Mouse (Mus musculus): ENCODE data around the gene Gm12845. TPM values are rescaled to one million over a fixed set of nuclear protein-coding genes. Genes with fewer than 3 reads are reported as not detected.

Gene Gm12845
- polyA plus RNA-seq (2014; fragmentation: Nextera tagmentation; extraction: Ambion mirVana): not detected in 2 replicates

DNA sequence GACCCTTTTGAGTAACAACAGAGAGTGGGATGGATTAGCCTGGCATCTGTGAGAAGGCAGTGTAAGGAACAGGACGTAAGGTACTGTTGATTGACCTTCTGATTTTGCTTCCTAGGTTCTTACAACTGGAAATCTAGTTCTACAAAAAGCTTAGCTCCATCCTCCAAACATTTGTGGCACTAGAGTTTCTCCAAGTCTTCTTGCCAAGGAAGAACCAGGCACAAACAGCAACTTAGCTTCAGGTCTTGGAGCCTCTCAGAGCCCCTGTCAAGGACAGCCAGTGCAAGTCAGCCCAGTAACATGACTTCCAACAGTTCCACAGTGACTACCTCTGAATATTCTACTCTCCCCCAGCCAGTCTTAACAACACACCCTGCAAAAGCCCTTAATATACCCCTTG, at the start of gene Gm12845:
Gene Gm12845 (plus strand): TSS at position 301 of the 400 bp plus-strand sequence.
- H3K27ac ChIP-seq (ENCODE audit: low read depth, low read length): no peak within 1 kb of the TSS
- 80% methylated on average over 1 of the region's 1 CpGs for WGBS
- no peaks in the 10 kb centered on the region for H3K27me3 ChIP-seq (ENCODE audit: control insufficient read depth, insufficient read depth, low read length)
- H3K36me3 ChIP-seq (ENCODE audit: control insufficient read depth, insufficient read depth, low read length): no peaks in the 10 kb centered on the region
- no peak within 1 kb of the TSS for H3K9ac ChIP-seq (ENCODE audit: low read length)
- H3K4me2 ChIP-seq (ENCODE audit: low read depth, low read length, severe bottlenecking): no peak within 1 kb of the TSS
- H3K9me3 ChIP-seq (ENCODE audit: control insufficient read depth, low read length): no peaks in the 10 kb centered on the region
- no peak within 1 kb of the TSS for H3K4me3 ChIP-seq (ENCODE audit: low read depth, low read length)
- ATAC-seq (replicated peaks; ENCODE audit: low FRiP score) (no peak), DNase-seq (ENCODE audit: low spot score) (no peak)
- no peaks in the 10 kb centered on the region for H3K4me1 ChIP-seq (replicated peaks; ENCODE audit: control insufficient read depth, insufficient read depth, low read length)

- Histone ChIP-seq H3K27me3 (ENCODE audit: control insufficient read depth, insufficient read depth, low read length) (no peaks in the 10 kb centered on the region), H3K9ac (ENCODE audit: low read length) (no peak overlapping the region), H3K27ac (ENCODE audit: low read depth, low read length) (no peak overlapping the region)
Observed at GRCm38 (mm10) chr4:117676903-117677302, 47.3 kb upstream of the Gm12845 start.

GRCm38 (mm10) chr4:117680963-117681362, 43.2 kb upstream of the Gm12845 start:
- Histone ChIP-seq H3K36me3 (ENCODE audit: control insufficient read depth, insufficient read depth, low read length) (peaks cover 2% of the 10 kb centered on the region; the same call in 1 of the 2 replicates), H3K4me1 (replicated peaks; ENCODE audit: control insufficient read depth, insufficient read depth, low read length) (peaks cover 3% of the 10 kb centered on the region; the same call in 1 of the 2 replicates), H3K9me3 (ENCODE audit: control insufficient read depth, low read length) (no peaks in the 10 kb centered on the region), H3K4me3 (ENCODE audit: low read depth, low read length) (peak overlapping the region; percentile 79; the same call in 1 of the 2 replicates), H3K9ac (ENCODE audit: low read length) (no peak overlapping the region), H3K27ac (ENCODE audit: low read depth, low read length) (no peak overlapping the region), H3K27me3 (ENCODE audit: control insufficient read depth, insufficient read depth, low read length) (no peaks in the 10 kb centered on the region), H3K4me2 (ENCODE audit: low read depth, low read length, severe bottlenecking) (peak overlapping the region; percentile 76)
- DNase-seq (ENCODE audit: low spot score) (no peak), ATAC-seq (replicated peaks; ENCODE audit: low FRiP score) (no peak)
- WGBS: 77% methylated on average over 6 of the region's 6 CpGs

More at GRCm38 (mm10) chr4:117676903-117677302, 47.3 kb upstream of the Gm12845 start:
- Histone ChIP-seq H3K4me1 (replicated peaks; ENCODE audit: control insufficient read depth, insufficient read depth, low read length) (peaks cover 3% of the 10 kb centered on the region; the same call in 1 of the 2 replicates), H3K9me3 (ENCODE audit: control insufficient read depth, low read length) (no peaks in the 10 kb centered on the region), H3K4me2 (ENCODE audit: low read depth, low read length, severe bottlenecking) (no peak overlapping the region), H3K4me3 (ENCODE audit: low read depth, low read length) (no peak overlapping the region), H3K36me3 (ENCODE audit: control insufficient read depth, insufficient read depth, low read length) (peaks cover 18% of the 10 kb centered on the region)
- ATAC-seq (replicated peaks; ENCODE audit: low FRiP score) (peak; percentile 53), DNase-seq (ENCODE audit: low spot score) (peak; percentile 86)
- 24% methylated on average over 3 of the region's 3 CpGs for WGBS

GRCm38 (mm10) chr4:117681931-117682461, 42.2 kb upstream of the Gm12845 start, which contains the start of gene Dmap1:
Gene Dmap1 (minus strand): TSS chr4:117682273.
- no peak within 1 kb of the TSS for H3K27ac ChIP-seq (ENCODE audit: low read depth, low read length)
- WGBS: under 1% methylated on average over 33 of the region's 33 CpGs
- DNase-seq (ENCODE audit: low spot score) (peak; percentile 92), ATAC-seq (replicated peaks; ENCODE audit: low FRiP score) (peak; percentile 87)
- H3K27me3 ChIP-seq (ENCODE audit: control insufficient read depth, insufficient read depth, low read length): no peaks in the 10 kb centered on the region
- peak within 1 kb of the TSS; percentile 69 for H3K9ac ChIP-seq (ENCODE audit: low read length)
- H3K4me1 ChIP-seq (replicated peaks; ENCODE audit: control insufficient read depth, insufficient read depth, low read length): peaks cover 3% of the 10 kb centered on the region; the same call in 1 of the 2 replicates
- H3K4me3 ChIP-seq (ENCODE audit: low read depth, low read length): peak within 1 kb of the TSS; percentile 79
- peak within 1 kb of the TSS; percentile 76 for H3K4me2 ChIP-seq (ENCODE audit: low read depth, low read length, severe bottlenecking)
- no peaks in the 10 kb centered on the region for H3K36me3 ChIP-seq (ENCODE audit: control insufficient read depth, insufficient read depth, low read length)
- H3K9me3 ChIP-seq (ENCODE audit: control insufficient read depth, low read length): no peaks in the 10 kb centered on the region

- Histone ChIP-seq H3K36me3 (ENCODE audit: control insufficient read depth, insufficient read depth, low read length) (no peaks in the 10 kb centered on the region), H3K9me3 (ENCODE audit: control insufficient read depth, low read length) (no peaks in the 10 kb centered on the region), H3K27me3 (ENCODE audit: control insufficient read depth, insufficient read depth, low read length) (no peaks in the 10 kb centered on the region), H3K4me1 (replicated peaks; ENCODE audit: control insufficient read depth, insufficient read depth, low read length) (peaks cover 3% of the 10 kb centered on the region; the same call in 1 of the 2 replicates), H3K27ac (ENCODE audit: low read depth, low read length) (no peak overlapping the region), H3K4me3 (ENCODE audit: low read depth, low read length) (peak overlapping the region; percentile 79), H3K9ac (ENCODE audit: low read length) (peak overlapping the region; percentile 69; the same call in 1 of the 2 replicates), H3K4me2 (ENCODE audit: low read depth, low read length, severe bottlenecking) (peak overlapping the region; percentile 76)
- peak; percentile 53; the same call in 1 of the 2 replicates for ATAC-seq (replicated peaks; ENCODE audit: low FRiP score)
- DNase-seq (ENCODE audit: low spot score): no peak
Observed at GRCm38 (mm10) chr4:117682463-117682862, 41.7 kb upstream of the Gm12845 start.

DNA sequence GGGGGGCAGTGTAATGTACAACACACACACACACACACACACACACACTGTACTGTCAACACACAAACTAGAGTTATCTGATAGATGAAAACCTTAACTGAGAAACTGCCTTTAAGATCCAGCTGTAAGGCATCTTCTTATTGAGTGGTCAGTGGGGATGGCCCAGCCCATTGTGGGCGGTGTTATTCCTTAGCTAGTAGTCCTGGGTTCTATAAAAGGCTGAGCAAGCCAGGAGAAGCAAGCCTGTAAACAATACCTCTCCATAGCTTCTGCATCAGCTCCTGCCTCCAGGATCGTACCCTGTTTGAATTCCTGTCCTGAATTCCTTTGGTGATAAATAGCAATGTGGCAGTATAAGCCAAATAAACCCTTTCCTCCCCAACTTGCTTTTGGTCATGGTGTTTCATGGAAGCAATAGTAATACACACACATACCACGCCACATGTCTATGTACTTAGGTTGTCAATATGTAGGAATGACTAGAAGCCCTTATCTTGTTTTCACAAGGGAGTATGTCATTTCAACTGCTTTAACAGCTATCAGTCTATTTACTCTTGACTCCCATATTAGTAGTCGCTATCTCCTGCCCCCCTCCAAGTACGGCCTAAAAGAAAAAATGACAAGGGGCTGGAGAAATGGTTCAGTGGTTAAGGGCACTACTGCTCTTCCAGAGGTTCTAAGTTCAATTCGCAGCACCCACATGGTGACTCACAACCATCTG, 41.0 kb upstream of the Gm12845 start:
- DNase-seq (ENCODE audit: low spot score) (no peak), ATAC-seq (replicated peaks; ENCODE audit: low FRiP score) (no peak)
- Histone ChIP-seq H3K4me3 (ENCODE audit: low read depth, low read length) (no peak overlapping the region), H3K4me1 (replicated peaks; ENCODE audit: control insufficient read depth, insufficient read depth, low read length) (peaks cover 3% of the 10 kb centered on the region; the same call in 1 of the 2 replicates), H3K9ac (ENCODE audit: low read length) (no peak overlapping the region), H3K27ac (ENCODE audit: low read depth, low read length) (no peak overlapping the region), H3K36me3 (ENCODE audit: control insufficient read depth, insufficient read depth, low read length) (no peaks in the 10 kb centered on the region), H3K4me2 (ENCODE audit: low read depth, low read length, severe bottlenecking) (no peak overlapping the region), H3K27me3 (ENCODE audit: control insufficient read depth, insufficient read depth, low read length) (no peaks in the 10 kb centered on the region), H3K9me3 (ENCODE audit: control insufficient read depth, low read length) (no peaks in the 10 kb centered on the region)
- 84% methylated on average over 6 of the region's 6 CpGs for WGBS

GRCm38 (mm10) chr4:117686354-117686753, 37.9 kb upstream of the Gm12845 start:
- no peaks in the 10 kb centered on the region for H3K27me3 ChIP-seq (ENCODE audit: control insufficient read depth, insufficient read depth, low read length)
- WGBS: 92% methylated on average over 4 of the region's 4 CpGs
- H3K36me3 ChIP-seq (ENCODE audit: control insufficient read depth, insufficient read depth, low read length): no peaks in the 10 kb centered on the region
- no peak overlapping the region for H3K4me2 ChIP-seq (ENCODE audit: low read depth, low read length, severe bottlenecking)
- no peak overlapping the region for H3K9ac ChIP-seq (ENCODE audit: low read length)
- no peaks in the 10 kb centered on the region for H3K9me3 ChIP-seq (ENCODE audit: control insufficient read depth, low read length)
- peaks cover 2% of the 10 kb centered on the region; the same call in 1 of the 2 replicates for H3K4me1 ChIP-seq (replicated peaks; ENCODE audit: control insufficient read depth, insufficient read depth, low read length)
- no peak overlapping the region for H3K4me3 ChIP-seq (ENCODE audit: low read depth, low read length)
- H3K27ac ChIP-seq (ENCODE audit: low read depth, low read length): no peak overlapping the region
- DNase-seq (ENCODE audit: low spot score) (no peak), ATAC-seq (replicated peaks; ENCODE audit: low FRiP score) (no peak)

GRCm38 (mm10) chr4:117705361-117705760, 18.9 kb upstream of the Gm12845 start:
- H3K4me3 ChIP-seq (ENCODE audit: low read depth, low read length): no peak overlapping the region
- H3K4me1 ChIP-seq (replicated peaks; ENCODE audit: control insufficient read depth, insufficient read depth, low read length): no peaks in the 10 kb centered on the region
- 7% methylated on average over 7 of the region's 7 CpGs for WGBS
- no peak overlapping the region for H3K4me2 ChIP-seq (ENCODE audit: low read depth, low read length, severe bottlenecking)
- no peaks in the 10 kb centered on the region for H3K27me3 ChIP-seq (ENCODE audit: control insufficient read depth, insufficient read depth, low read length)
- H3K27ac ChIP-seq (ENCODE audit: low read depth, low read length): no peak overlapping the region
- no peak overlapping the region for H3K9ac ChIP-seq (ENCODE audit: low read length)
- DNase-seq (ENCODE audit: low spot score) (peak; percentile 64), ATAC-seq (replicated peaks; ENCODE audit: low FRiP score) (no peak)
- no peaks in the 10 kb centered on the region for H3K36me3 ChIP-seq (ENCODE audit: control insufficient read depth, insufficient read depth, low read length)
- no peaks in the 10 kb centered on the region for H3K9me3 ChIP-seq (ENCODE audit: control insufficient read depth, low read length)

All from forebrain, embryonic 11.5 days (tissue).